Mouse (Mus musculus) liver, embryonic 14.5 days (tissue): ENCODE data around the gene Trip13.
A peak's percentile ranks its signal among the peaks of the same experiment; 100 is the strongest.

Source experiments
- CTCF ChIP-seq: IDR thresholded peaks from 2 replicates; pipeline ENCODE4 v1.5.1; 2016; ENCODE audit warnings: antibody characterized with exemption, low read depth, control low read depth
- EP300 ChIP-seq: IDR thresholded peaks from 2 replicates; pipeline ENCODE4 v1.6.1; 2016; ENCODE audit warnings: antibody characterized with exemption, low read depth

GRCm38 (mm10) chr13:73961177-73961576, 23.6 kb upstream of the Trip13 start:
- TF ChIP-seq CTCF (0 out of 2 replicates have a peak, but pooled peaks have one; percentile 27), EP300 (no peak)
